Mouse (Mus musculus) forebrain, embryonic 12.5 days (tissue): ENCODE measurements at regions not wholly inside any gene's neighbourhood (a gene's known extent, or its start where the extent isn't known, plus 50 kb on each side); places are given as distances from the start of the nearest gene placed in this dataset.
A peak's percentile ranks its signal among the peaks of the same experiment; 100 is the strongest.

Experiments used
- ATAC-seq: fragments of 200-750 bp; cut with Nextera tagmentation; 2 replicates; pipeline ENCODE4 v1.8.0; 2017; ENCODE audit warnings: moderate TSS enrichment; ENCODE audit not compliant: low FRiP score
- H3K27ac ChIP-seq: fragments of 300-500 bp; sonication (generic); 2 replicates; pipeline ENCODE4 v1.5.1; 2016; ENCODE audit warnings: mild to moderate bottlenecking
- H3K27me3 ChIP-seq: fragments of 300-500 bp; sonication (generic); 2 replicates; pipeline ENCODE4 v1.6.1; 2016; ENCODE audit warnings: mild to moderate bottlenecking
- H3K36me3 ChIP-seq: fragments of 300-500 bp; sonication (generic); replicated peaks from 2 replicates; pipeline ENCODE4 v1.6.1; 2016; ENCODE audit warnings: mild to moderate bottlenecking
- H3K4me1 ChIP-seq: fragments of 300-500 bp; sonication (generic); 2 replicates; pipeline ENCODE4 v1.6.1; 2016
- H3K4me2 ChIP-seq: fragments of 300-500 bp; sonication (generic); 2 replicates; pipeline ENCODE4 v1.6.1; 2016; ENCODE audit warnings: mild to moderate bottlenecking, moderate library complexity
- H3K4me3 ChIP-seq: fragments of 300-500 bp; sonication (generic); replicated peaks from 2 replicates; pipeline ENCODE4 v1.5.1; 2016; ENCODE audit warnings: mild to moderate bottlenecking
- H3K9ac ChIP-seq: fragments of 300-500 bp; sonication (generic); 2 replicates; pipeline ENCODE4 v1.6.1; 2016; ENCODE audit warnings: mild to moderate bottlenecking
- H3K9me3 ChIP-seq: fragments of 300-500 bp; sonication (generic); 2 replicates; pipeline ENCODE4 v1.6.1; 2016
- WGBS: fragments of 180-500 bp; shearing (Covaris S2); methylation state at CpG from one replicate; pipeline ENCODE4 v1.1.7; 2016; 5-methylcytosine and 5-hydroxymethylcytosine counted together

GRCm38 (mm10) chr13:111966627-111967026 lies 157.8 kb upstream of the Map3k1 start:
- Histone ChIP-seq H3K27ac (no peak overlapping the region), H3K27me3 (0 out of 2 replicates have a peak, but pooled peaks cover 10% of the 10 kb centered on the region), H3K36me3 (no peaks in the 10 kb centered on the region), H3K9me3 (no peaks in the 10 kb centered on the region), H3K9ac (no peak overlapping the region), H3K4me2 (no peak overlapping the region), H3K4me3 (no peak overlapping the region), H3K4me1 (no peaks in the 10 kb centered on the region)
- no peak for ATAC-seq
- 39% methylated on average over 3 of the region's 3 CpGs for WGBS

- Histone ChIP-seq H3K36me3 (no peaks in the 10 kb centered on the region), H3K9me3 (no peaks in the 10 kb centered on the region), H3K9ac (no peak overlapping the region), H3K4me3 (no peak overlapping the region), H3K4me1 (no peaks in the 10 kb centered on the region), H3K4me2 (no peak overlapping the region), H3K27me3 (0 out of 2 replicates have a peak, but pooled peaks cover 10% of the 10 kb centered on the region), H3K27ac (no peak overlapping the region)
- WGBS = 86% methylated on average over 7 of the region's 7 CpGs
- ATAC-seq = no peak
Measured at GRCm38 (mm10) chr13:111968197-111968596, 159.4 kb upstream of the Map3k1 start.

- 74% methylated on average over 4 of the region's 4 CpGs for WGBS
- ATAC-seq = no peak
Measured at GRCm38 (mm10) chr13:111974282-111974681, 165.5 kb upstream of the Map3k1 start.

GRCm38 (mm10) chr13:111975549-111975948 lies 166.8 kb upstream of the Map3k1 start:
- ATAC-seq = no peak

More at GRCm38 (mm10) chr13:111974282-111974681, 165.5 kb upstream of the Map3k1 start:
- no peak overlapping the region for H3K9ac ChIP-seq
- H3K27ac ChIP-seq = no peak overlapping the region
- H3K27me3 ChIP-seq = no peaks in the 10 kb centered on the region
- H3K4me3 ChIP-seq = no peak overlapping the region
- no peaks in the 10 kb centered on the region for H3K9me3 ChIP-seq
- H3K4me2 ChIP-seq = no peak overlapping the region
- H3K36me3 ChIP-seq = no peaks in the 10 kb centered on the region
- peaks cover 9% of the 10 kb centered on the region for H3K4me1 ChIP-seq

GRCm38 (mm10) chr13:111977769-111978674 lies 169.2 kb upstream of the Map3k1 start:
- Histone ChIP-seq H3K9ac (no peak overlapping the region), H3K4me3 (no peak overlapping the region), H3K27me3 (no peaks in the 10 kb centered on the region), H3K36me3 (no peaks in the 10 kb centered on the region), H3K4me2 (no peak overlapping the region), H3K9me3 (no peaks in the 10 kb centered on the region), H3K4me1 (peaks cover 18% of the 10 kb centered on the region), H3K27ac (no peak overlapping the region)
- 83% methylated on average over 31 of the region's 31 CpGs for WGBS
- ATAC-seq = no peak

More at GRCm38 (mm10) chr13:111975549-111975948, 166.8 kb upstream of the Map3k1 start:
- Histone ChIP-seq H3K27me3 (no peaks in the 10 kb centered on the region), H3K4me2 (no peak overlapping the region), H3K27ac (no peak overlapping the region), H3K9ac (no peak overlapping the region), H3K9me3 (no peaks in the 10 kb centered on the region), H3K4me3 (no peak overlapping the region), H3K36me3 (no peaks in the 10 kb centered on the region), H3K4me1 (peaks cover 18% of the 10 kb centered on the region)
- 90% methylated on average over 3 of the region's 3 CpGs for WGBS

- WGBS = 75% methylated on average over 5 of the region's 5 CpGs
- Histone ChIP-seq H3K4me2 (no peak overlapping the region), H3K36me3 (no peaks in the 10 kb centered on the region), H3K9me3 (no peaks in the 10 kb centered on the region), H3K4me1 (peaks cover 18% of the 10 kb centered on the region), H3K27ac (no peak overlapping the region), H3K27me3 (no peaks in the 10 kb centered on the region), H3K9ac (no peak overlapping the region), H3K4me3 (no peak overlapping the region)
- no peak for ATAC-seq
Measured at GRCm38 (mm10) chr13:111978675-111979020, 169.9 kb upstream of the Map3k1 start.

- Histone ChIP-seq H3K27me3 (no peaks in the 10 kb centered on the region), H3K36me3 (no peaks in the 10 kb centered on the region), H3K4me2 (peak overlapping the region; percentile 21), H3K4me3 (no peak overlapping the region), H3K4me1 (peaks cover 21% of the 10 kb centered on the region), H3K9me3 (no peaks in the 10 kb centered on the region), H3K9ac (no peak overlapping the region), H3K27ac (0 out of 2 replicates have a peak overlapping the region, but pooled peaks have one; percentile 50)
- peak; percentile 62 for ATAC-seq
- WGBS = 29% methylated on average over 17 of the region's 17 CpGs
Measured at GRCm38 (mm10) chr13:111979428-111980204, 170.8 kb upstream of the Map3k1 start.

GRCm38 (mm10) chr13:111980205-111980595 lies 171.4 kb upstream of the Map3k1 start:
- ATAC-seq = no peak
- Histone ChIP-seq H3K9me3 (no peaks in the 10 kb centered on the region), H3K4me1 (peaks cover 21% of the 10 kb centered on the region), H3K27me3 (no peaks in the 10 kb centered on the region), H3K9ac (no peak overlapping the region), H3K4me3 (no peak overlapping the region), H3K27ac (0 out of 2 replicates have a peak overlapping the region, but pooled peaks have one; percentile 50), H3K4me2 (peak overlapping the region; percentile 21), H3K36me3 (no peaks in the 10 kb centered on the region)
- WGBS = 48% methylated on average over 12 of the region's 12 CpGs

- WGBS = 94% methylated on average over 2 of the region's 2 CpGs
- H3K4me2 ChIP-seq = no peak overlapping the region
- no peak overlapping the region for H3K9ac ChIP-seq
- no peak overlapping the region for H3K27ac ChIP-seq
- H3K36me3 ChIP-seq = no peaks in the 10 kb centered on the region
- no peaks in the 10 kb centered on the region; the same call in 1 of the 2 replicates for H3K27me3 ChIP-seq
- H3K4me1 ChIP-seq = peaks cover 21% of the 10 kb centered on the region
- ATAC-seq = no peak
- no peak overlapping the region for H3K4me3 ChIP-seq
- H3K9me3 ChIP-seq = no peaks in the 10 kb centered on the region
Measured at GRCm38 (mm10) chr13:111981103-111981502, 172.3 kb upstream of the Map3k1 start.

- H3K4me3 ChIP-seq = no peak overlapping the region
- no peaks in the 10 kb centered on the region for H3K36me3 ChIP-seq
- H3K4me1 ChIP-seq = peaks cover 21% of the 10 kb centered on the region
- no peak overlapping the region for H3K4me2 ChIP-seq
- no peak for ATAC-seq
- 88% methylated on average over 6 of the region's 6 CpGs for WGBS
- H3K27me3 ChIP-seq = peaks cover 6% of the 10 kb centered on the region; the same call in 1 of the 2 replicates
- H3K27ac ChIP-seq = no peak overlapping the region
- H3K9ac ChIP-seq = no peak overlapping the region
- H3K9me3 ChIP-seq = no peaks in the 10 kb centered on the region
Measured at GRCm38 (mm10) chr13:111982796-111983460, 174.1 kb upstream of the Map3k1 start.

GRCm38 (mm10) chr13:111984081-111984574 lies 175.3 kb upstream of the Map3k1 start:
- H3K27me3 ChIP-seq = peaks cover 6% of the 10 kb centered on the region; the same call in 1 of the 2 replicates
- no peak overlapping the region for H3K4me2 ChIP-seq
- no peak overlapping the region for H3K4me3 ChIP-seq
- 86% methylated on average over 10 of the region's 10 CpGs for WGBS
- H3K9ac ChIP-seq = no peak overlapping the region
- H3K36me3 ChIP-seq = no peaks in the 10 kb centered on the region
- no peak overlapping the region for H3K27ac ChIP-seq
- no peak for ATAC-seq
- no peaks in the 10 kb centered on the region for H3K9me3 ChIP-seq
- H3K4me1 ChIP-seq = peaks cover 14% of the 10 kb centered on the region

- no peak for ATAC-seq
- Histone ChIP-seq H3K36me3 (no peaks in the 10 kb centered on the region), H3K4me3 (no peak overlapping the region), H3K9ac (no peak overlapping the region), H3K9me3 (no peaks in the 10 kb centered on the region), H3K27me3 (peaks cover 6% of the 10 kb centered on the region; the same call in 1 of the 2 replicates), H3K27ac (no peak overlapping the region), H3K4me2 (no peak overlapping the region), H3K4me1 (peaks cover 7% of the 10 kb centered on the region; the same call in 1 of the 2 replicates)
- 87% methylated on average over 5 of the region's 5 CpGs for WGBS
Measured at GRCm38 (mm10) chr13:111985406-111985805, 176.6 kb upstream of the Map3k1 start.
